ENCODE assay signal across 21 mouse cellular contexts in the genomic region with DNA sequence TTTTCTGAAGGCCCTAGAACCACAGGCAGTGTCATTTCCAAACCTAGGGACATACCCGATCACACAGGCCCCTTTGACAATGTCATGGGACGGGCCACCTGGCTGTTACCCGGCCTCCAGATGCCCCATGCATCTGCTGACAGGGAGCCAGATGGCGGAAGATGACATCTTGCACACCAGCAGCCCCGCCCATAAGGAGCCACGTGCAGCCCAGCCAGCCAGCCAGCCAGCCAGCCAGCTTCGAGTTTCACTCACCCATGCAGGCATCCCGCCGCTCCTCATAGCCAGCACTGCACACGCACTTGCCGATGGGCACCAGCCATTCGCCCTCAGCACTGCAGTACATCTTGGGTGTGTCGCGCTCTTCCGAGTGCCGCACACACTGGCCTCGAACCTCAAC. TPM values are rescaled to one million over a fixed set of nuclear protein-coding genes. Genes with fewer than 3 reads are reported as not detected.
A peak's percentile ranks its signal among the peaks of the same experiment; 100 is the strongest.
DNase-seq lines count a peak whose midpoint lies in the region; ATAC-seq and TF ChIP-seq lines count a peak whose summit lies in the region.
"Had no signal": no experiment of that assay in that cellular context is flagged by ENCODE, and none has a peak within 500 bp of the region (broad histone marks: within the 10 kb centered on the region; RNA-seq: fewer than 3 reads in every experiment).

No protein-coding gene starts in this region.

- H3K9me3 ChIP-seq in megakaryocyte, embryonic 14.5 days, result no peaks in the 10 kb centered on the region
- H3K9me3 ChIP-seq: embryonic facial prominence, embryonic 15.5 days; forebrain, embryonic 13.5 days had no signal

- peak overlapping the region; percentile 50 for H3K4me3 ChIP-seq in megakaryocyte, embryonic 14.5 days (replicated peaks)
- H3K4me3 ChIP-seq: embryonic facial prominence, embryonic 15.5 days; forebrain, embryonic 13.5 days had no signal

- TF ChIP-seq POLR2A in brain, embryonic 14.5 days (IDR thresholded peaks at IDR 0.05; ENCODE audit: borderline replicate concordance, extremely low read depth, insufficient read depth, insufficient read length, poor library complexity, severe bottlenecking), result no peak

- H3K36me3 ChIP-seq in megakaryocyte, embryonic 14.5 days (replicated peaks; ENCODE audit: low read length), result no peaks in the 10 kb centered on the region
- H3K36me3 ChIP-seq: embryonic facial prominence, embryonic 15.5 days had no signal

- no peak for TF ChIP-seq CTCF in brain, embryonic 14.5 days (IDR thresholded peaks at IDR 0.05; ENCODE audit: borderline replicate concordance, extremely low read depth, insufficient read depth, insufficient read length)

- peaks cover 91% of the 10 kb centered on the region for H3K27me3 ChIP-seq in megakaryocyte, embryonic 14.5 days (replicated peaks)

- ATAC-seq in megakaryocyte, adult 5-6 weeks (ENCODE audit: poor library complexity, severe bottlenecking), result no peak
- ATAC-seq: forebrain, embryonic 13.5 days; hindbrain, embryonic 16.5 days; liver, postnatal 0 days had no signal

- DNase-seq in embryo, embryonic 10 days (ENCODE audit: low spot score), result peak; percentile 57
- DNase-seq in embryo, embryonic 9.5 days (ENCODE audit: extremely low spot score), result no peak
- peak; percentile 55 for DNase-seq in brain, embryonic 14.5 days (ENCODE audit: low read depth)
- peak; percentile 80 for DNase-seq in retina, postnatal 1 day
- DNase-seq in spleen, adult 12 weeks (ENCODE audit: low spot score), result no peak
- DNase-seq: adrenal gland, postnatal 36 days; gastrocnemius, postnatal 25 days; kidney, adult 11 months; kidney, postnatal 25 days; layer of hippocampus, adult 9-11 months; liver; liver, postnatal 0 days; lung, postnatal 14 days; right cerebral cortex, adult 18-20 months; thymus, postnatal 25 days had no signal

- H3K4me1 ChIP-seq in megakaryocyte, embryonic 14.5 days, result peaks cover 10% of the 10 kb centered on the region; the same call in 1 of the 2 replicates

RNA-seq across cellular contexts. Expression of gene Epha8, which starts 11.2 kb away (rescaled TPM):
- polyA plus RNA-seq in megakaryocyte, embryonic 14.5 days (2012; ENCODE audit: insufficient read depth, low replicate concordance), result 0.35 and 0.48 TPM in 2 replicates
- 0.09 TPM in 1 of 2 replicates, not detected in the other for total RNA-seq in megakaryocyte, adult 5-6 weeks (2015)
- 0.16 TPM in 1 of 2 replicates, not detected in the other for total RNA-seq in megakaryocyte, adult 5-6 weeks (2017)
- 28.5 and 33.9 TPM in 2 replicates for polyA plus RNA-seq in brain, embryonic 14.5 days (2012; rRNA removed)
- total RNA-seq: gastrocnemius, postnatal 25 days had no signal
- polyA plus RNA-seq: heart, postnatal 0 days had no signal

RNA-seq across cellular contexts. Expression of gene C1qa, which starts 46.8 kb away (rescaled TPM):
- 12.9 and 134 TPM in 2 replicates for polyA plus RNA-seq in megakaryocyte, embryonic 14.5 days (2012; ENCODE audit: insufficient read depth, low replicate concordance)
- 1.0 and 2.3 TPM in 2 replicates for total RNA-seq in megakaryocyte, adult 5-6 weeks (2015)
- total RNA-seq in megakaryocyte, adult 5-6 weeks (2017), result 0.29 and 1.0 TPM in 2 replicates
- polyA plus RNA-seq in brain, embryonic 14.5 days (2012; rRNA removed), result 14.2 and 14.9 TPM in 2 replicates

RNA-seq across cellular contexts. Expression of gene C1qc, which starts 52.5 kb away (rescaled TPM):
- 141 and 357 TPM in 2 replicates for polyA plus RNA-seq in megakaryocyte, embryonic 14.5 days (2012; ENCODE audit: insufficient read depth, low replicate concordance)
- total RNA-seq in megakaryocyte, adult 5-6 weeks (2015), result 0.98 and 1.4 TPM in 2 replicates
- 0.53 and 0.62 TPM in 2 replicates for total RNA-seq in megakaryocyte, adult 5-6 weeks (2017)
- polyA plus RNA-seq in brain, embryonic 14.5 days (2012; rRNA removed), result 18.3 and 19.5 TPM in 2 replicates

RNA-seq across cellular contexts. Expression of gene C1qb, which starts 59.4 kb away (rescaled TPM):
- 57.3 and 199 TPM in 2 replicates for polyA plus RNA-seq in megakaryocyte, embryonic 14.5 days (2012; ENCODE audit: insufficient read depth, low replicate concordance)
- 2.2 and 3.3 TPM in 2 replicates for total RNA-seq in megakaryocyte, adult 5-6 weeks (2015)
- total RNA-seq in megakaryocyte, adult 5-6 weeks (2017), result 1.9 and 2.2 TPM in 2 replicates
- 27.5 and 30.5 TPM in 2 replicates for polyA plus RNA-seq in brain, embryonic 14.5 days (2012; rRNA removed)

Comparison
In these comparisons a context has a peak if more than half of its experiments do, and no peak if none do; other contexts are left out.
1. DNase-seq: peak in embryo, embryonic 10 days (single experiment), brain, embryonic 14.5 days (single experiment) and retina, postnatal 1 day (single experiment); none in embryo, embryonic 9.5 days (single experiment) and spleen, adult 12 weeks (single experiment).
2. RNA of gene Epha8, which starts 11.2 kb away (polyA plus RNA-seq): 28.5 to 33.9 TPM in brain, embryonic 14.5 days; 0.35 to 0.48 TPM in megakaryocyte, embryonic 14.5 days; every median in the first group is over 10 times any median in the second.